Mouse (Mus musculus): Measurements from ENCODE around the gene Gucy1a1. TPM values are rescaled to one million over a fixed set of nuclear protein-coding genes. Genes with fewer than 3 reads are reported as not detected.

The Gucy1a1 gene
- polyA plus RNA-seq, 2 experiments from 2014 or later = 5.6 to 6.1 TPM

DNA sequence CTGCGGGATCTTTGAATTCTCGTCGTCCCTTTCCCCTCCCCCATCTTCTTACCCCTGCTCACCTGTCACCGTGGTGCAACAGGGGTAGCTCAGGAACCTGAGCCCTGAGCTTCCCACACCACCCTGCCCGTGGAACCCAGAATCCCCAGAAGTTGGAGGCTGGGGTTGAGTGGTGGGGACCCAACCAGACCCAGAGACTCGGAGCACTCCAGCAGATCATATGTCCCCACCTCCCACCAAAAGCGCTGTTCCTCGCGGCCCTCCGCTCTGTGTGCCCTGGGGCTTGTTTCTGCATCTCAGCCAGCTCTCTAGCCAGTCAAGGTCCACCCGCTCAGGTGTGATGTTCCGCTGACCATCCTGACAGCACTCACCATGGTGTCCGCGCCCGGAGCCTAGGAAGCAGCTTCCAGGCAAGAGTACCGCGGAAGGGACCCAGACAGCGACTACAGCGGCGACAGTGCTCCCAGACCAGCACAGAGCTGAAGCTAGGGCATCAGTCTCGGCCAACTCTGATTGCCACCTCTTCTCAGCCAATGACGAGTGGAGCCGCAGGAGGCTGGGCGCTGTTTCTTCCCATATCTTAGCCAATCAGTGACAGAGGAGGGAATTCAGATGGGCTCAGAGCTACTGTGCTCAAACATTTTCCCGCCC lies 71.3 kb downstream of the Gucy1a1 start, which contains the start of gene Gucy1b1:
Gucy1b1 (minus strand) TSS at position 489 of the 651 bp plus-strand sequence.
- ATAC-seq = peak; percentile 96

DNA sequence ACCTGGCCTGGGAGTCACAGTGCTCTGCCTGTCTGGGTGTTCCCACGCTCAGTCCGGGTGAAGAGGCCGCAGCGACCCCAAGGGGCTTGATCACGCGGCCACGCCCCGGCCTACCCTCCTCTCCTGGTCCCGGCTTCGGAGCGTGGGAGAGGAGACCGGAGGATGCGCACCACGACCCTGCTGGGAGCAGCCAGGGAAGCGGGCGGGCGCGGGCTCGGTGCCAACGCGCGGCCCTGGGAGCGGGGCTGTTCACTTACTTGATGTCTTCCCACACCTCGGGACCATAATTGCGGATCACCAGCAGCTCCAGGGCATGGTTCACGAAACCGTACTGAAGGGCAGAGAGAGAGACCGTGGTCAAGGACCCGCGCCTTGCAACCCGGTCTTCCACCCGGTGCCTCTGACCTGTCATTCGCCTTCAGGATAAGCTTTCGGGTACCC lies 71.8 kb downstream of the Gucy1a1 start:
- no peak for ATAC-seq

DNA sequence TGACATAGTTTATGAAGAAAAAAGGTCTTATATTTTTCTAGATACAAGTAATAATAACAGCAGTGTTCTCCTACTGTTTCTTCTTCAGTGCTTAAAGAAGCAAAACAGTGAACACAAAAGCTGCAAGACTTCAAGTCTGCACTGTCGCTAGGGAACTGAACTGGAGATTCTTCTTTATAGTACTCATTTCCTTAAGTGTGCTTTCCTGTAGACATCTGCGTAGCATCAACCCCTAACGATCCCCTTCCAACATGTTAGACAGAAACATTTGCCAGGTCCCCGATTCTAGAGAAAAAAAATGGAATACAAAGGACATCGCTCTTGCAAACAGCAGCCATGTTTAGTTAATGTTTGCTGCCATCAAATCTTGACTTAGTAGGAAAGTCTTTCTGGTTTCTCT lies 77.8 kb downstream of the Gucy1a1 start:
- no peak for ATAC-seq

DNA sequence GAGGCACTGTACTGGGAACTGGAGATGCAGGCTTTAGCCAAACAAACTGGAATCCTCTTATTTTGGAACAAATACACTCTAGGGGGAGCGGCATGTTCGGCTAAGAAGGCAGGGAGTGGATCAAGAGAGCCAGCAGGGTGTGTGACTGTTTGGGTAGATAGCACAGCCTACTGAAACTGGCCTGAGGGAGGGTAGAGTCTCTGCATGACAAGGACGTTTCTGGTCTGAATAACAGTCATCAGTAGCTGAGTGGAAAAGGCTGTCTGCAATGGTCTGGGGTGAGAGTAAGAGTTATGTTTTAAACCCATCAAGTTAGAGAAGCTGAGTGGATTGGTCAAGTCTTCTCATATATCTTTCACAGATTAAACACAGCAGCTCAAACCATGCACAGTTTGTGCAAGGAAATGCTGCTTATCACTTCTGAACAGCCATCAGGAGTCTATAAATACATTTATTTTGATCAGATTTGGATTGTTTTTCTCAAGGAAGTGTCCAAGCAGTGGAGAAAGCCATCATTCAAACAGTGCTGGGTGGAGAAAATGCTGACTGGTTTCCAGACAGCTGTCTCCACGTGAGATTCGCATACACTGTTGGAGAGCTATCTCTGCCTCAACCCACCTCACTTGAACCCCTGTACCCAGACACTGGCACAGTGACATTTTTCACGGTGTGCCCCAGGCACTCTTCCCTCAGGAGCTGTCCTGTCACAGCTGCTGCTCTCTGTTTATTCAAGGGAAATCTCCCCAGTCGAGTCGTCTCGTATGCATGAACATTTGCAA lies 84.0 kb downstream of the Gucy1a1 start:
- ATAC-seq = no peak

DNA sequence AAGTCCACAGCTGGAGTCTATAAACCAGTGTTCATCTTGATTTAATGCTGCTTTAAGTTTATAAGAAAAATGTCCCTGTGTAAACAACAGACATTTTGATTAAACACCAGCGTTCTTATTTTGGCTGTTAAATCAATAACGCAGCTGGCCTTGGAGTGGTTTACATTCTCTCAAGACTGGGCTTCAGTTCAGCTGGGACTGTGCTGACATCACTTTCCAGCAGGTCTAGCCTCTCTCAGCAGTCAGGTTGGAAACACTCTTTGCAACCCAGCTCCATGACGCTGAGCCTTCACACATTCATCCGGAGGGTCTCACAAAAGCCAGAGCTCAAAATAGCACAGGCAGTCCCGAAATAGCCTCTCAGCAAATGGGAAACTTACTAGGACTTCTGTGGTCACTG lies 88.4 kb downstream of the Gucy1a1 start:
- ATAC-seq = no peak

DNA sequence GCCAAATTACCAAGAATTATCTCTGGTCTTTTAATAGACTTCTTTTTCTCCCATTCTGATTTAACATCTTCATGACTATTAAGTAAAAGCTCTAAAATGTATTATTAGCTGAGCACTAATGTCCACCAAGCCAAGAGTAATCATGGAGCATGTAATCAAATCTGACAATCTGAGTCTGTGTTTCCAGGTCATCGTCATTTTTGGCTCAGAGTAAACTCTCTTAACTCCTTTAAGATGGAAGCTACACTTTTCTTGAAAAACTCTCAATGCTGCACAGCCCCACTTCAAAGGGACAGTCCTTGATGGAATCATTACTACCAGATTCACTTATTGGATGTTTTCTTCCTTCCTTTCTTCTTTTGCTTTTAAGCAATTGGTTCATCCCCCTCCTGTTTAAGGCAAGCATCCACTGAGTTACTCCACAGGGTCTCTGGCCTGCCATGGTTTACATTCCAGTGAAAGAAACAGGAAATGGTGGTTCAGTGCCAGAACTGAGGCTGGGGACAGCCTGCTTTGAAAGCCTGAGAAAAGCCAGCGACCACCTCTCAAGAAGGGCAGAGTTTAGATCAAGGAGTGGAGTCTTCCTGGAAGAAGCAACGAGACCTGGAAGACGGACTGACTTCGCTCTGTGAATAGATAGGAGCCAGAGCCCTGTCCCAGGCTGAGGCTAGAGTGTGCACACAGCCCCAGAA lies 91.2 kb downstream of the Gucy1a1 start:
- ATAC-seq = no peak

DNA sequence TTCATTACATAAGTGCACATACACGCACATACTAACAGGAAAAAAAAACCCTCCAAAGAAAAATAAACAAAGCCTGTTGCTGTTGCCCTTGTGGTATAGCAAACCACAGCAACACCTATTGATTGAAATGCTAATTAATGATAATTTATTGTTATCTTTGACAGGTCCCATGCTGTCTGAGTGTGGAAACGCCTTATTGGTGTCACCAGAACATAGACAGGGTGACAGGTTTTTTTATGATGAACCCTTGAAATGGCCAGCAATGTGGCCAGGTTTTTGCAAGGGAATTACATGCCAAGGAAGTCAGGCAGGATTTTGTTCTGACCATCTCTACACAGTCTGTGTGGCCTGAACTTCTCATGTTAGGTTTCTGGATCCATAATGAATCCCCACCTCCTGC lies 93.6 kb downstream of the Gucy1a1 start:
- ATAC-seq = no peak

DNA sequence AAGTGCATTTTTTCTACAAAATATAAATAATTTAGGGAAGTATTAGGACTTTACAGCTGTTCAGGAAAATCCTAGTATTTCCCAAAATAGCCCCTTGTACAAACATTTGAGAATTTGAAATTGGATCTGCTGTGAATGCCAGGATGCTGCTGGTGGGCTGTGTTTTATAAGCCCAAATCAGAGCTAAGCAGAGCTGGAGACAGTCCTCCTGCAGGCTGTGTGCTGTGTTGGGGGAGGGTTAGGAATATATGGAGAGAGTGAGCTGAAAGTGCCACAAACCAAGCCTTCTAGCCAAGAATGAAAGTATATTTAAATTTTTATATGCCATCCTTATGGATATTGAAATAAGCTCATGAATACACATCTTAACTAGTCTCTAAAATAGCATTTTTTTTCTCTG lies 94.1 kb downstream of the Gucy1a1 start:
- ATAC-seq = no peak

DNA sequence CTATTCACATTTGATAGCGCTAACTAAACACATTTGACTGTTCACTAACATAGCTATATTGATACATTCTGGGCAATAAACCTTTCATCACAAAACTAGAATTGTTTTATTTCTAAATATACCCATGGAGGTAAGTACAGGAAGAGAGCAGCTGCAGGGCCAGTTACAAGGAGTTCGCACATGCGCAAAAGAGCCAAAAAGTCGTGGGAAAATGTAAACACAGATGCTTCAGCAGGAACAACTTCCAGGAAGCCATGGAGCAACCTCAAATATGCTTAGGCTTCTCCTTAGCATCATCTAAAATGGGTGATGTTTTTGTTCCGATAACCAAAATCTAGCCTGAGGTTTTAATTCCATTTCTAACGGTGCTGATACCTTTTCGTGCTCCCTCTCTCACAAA lies 96.9 kb downstream of the Gucy1a1 start:
- no peak for ATAC-seq

DNA sequence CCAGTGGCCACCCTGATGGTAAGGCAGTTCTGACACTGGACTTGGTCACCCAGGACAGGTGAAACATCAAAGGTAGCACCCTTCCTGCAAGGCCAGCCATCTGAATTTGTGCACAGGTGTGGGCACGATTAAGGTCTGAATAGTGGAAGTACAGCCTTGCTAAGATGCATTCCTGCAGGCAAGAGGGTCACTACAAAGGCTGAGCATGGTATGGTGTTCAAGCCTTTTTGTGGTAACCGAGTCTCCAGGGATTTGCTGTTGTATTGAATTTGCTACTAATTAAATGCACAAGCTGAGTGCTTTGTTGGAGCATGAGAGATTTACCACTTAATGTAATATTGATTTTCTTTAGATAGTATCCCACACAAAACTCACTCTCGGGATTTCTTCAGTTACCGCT lies 97.5 kb downstream of the Gucy1a1 start:
- ATAC-seq = no peak

DNA sequence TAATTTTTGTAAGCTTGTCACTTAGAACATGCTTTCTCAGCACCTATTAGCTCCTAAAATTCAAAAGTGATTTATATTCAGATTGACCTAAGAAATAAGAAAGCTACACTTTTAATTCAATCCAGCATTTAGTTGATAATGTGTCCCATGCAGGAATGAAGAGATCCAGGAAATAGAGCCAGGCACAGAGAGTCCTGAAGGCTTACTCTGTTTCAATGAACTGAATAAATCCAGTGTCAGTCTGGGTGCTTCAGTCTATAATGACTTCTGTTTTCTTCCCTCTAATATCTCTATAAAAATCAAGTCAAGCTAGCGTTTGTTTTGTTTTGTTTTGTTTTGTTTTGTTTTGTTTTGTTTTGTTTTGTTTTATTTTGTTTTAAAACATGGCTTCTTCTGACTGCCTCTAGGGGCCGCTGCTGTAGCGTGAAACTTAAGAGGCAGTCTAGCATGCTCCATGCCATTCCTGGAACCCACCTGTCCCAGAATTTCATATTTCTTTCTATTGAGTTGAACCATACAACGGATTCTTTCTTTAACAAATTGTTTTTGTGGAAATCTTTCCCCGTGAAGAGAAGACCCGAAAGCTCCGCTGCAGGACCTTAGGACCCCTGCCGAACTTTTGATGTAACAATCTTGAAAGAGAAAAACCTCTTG lies 98.4 kb downstream of the Gucy1a1 start:
- peak; percentile 54 for ATAC-seq

DNA sequence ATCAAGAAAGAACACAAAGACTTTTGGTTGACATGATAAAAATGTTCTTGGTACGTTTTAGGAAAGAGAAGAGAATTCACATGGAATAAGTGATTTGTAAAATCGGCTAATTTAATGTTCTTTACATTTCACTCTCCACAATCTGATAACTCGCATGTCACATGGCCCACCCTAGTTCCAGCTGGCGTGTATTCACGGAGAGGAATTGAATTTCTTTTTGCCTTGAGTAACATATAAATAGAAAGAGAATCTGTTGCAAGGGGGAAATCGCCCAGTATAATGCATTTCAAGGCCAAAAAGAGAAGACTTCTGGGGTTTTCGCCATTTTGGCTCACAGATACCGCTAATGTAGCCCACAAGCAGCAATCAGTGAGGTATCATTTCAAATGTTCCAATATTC lies 99.5 kb downstream of the Gucy1a1 start:
- ATAC-seq = no peak

DNA sequence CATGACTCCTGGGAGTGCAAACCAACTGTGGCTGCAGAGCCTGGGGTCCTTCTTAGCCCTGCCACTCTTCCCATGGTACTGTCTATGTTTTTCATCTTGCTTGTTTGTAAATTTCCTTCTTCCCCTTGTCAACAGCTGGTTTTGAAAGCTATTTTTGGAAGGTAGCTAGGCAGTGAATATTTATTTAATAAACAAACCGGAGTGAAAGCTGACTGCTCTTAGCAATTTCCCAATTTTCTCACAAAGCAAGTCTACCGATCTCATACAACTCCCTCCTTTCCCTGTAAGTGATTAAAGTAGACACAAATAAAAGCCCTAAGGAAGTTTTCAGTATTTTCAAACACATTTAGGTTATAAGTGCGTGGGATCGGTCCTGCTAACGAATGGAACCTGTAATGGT lies 100.7 kb downstream of the Gucy1a1 start:
- no peak for ATAC-seq

DNA sequence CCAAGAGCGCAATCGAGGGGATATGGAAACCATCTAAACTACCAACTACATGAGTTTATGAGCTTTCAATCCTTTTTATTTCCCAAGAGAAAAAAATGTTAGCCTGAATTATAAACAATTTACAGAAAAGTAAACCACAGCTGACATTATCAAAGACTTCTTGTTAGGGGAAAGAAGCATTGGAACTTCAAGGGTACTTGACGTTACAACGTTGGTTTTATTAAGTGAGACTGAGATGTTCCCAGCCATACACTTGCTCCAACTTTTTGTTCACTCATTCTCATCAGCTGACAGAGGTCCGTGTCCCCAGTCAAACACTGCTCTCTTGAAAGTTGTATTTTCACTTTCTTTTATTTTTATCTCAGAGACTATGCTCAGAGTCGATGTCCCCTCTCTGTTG lies 101.9 kb downstream of the Gucy1a1 start:
- ATAC-seq = no peak

Other genes starting within 250 kb of the Gucy1a1 start
- gene Ctso, start 213.2 kb downstream of the Gucy1a1 start, polyA plus RNA-seq (2017; shearing (Covaris generic)) = 10 to 100 TPM; 43.3 to 48.1 TPM
- under 1 TPM; 0.18 to 0.87 TPM for gene Tdo2, start 169.6 kb downstream of the Gucy1a1 start, polyA plus RNA-seq (2017; shearing (Covaris generic))
- not detected for gene Asic5, start 163.5 kb downstream of the Gucy1a1 start, polyA plus RNA-seq (2017; shearing (Covaris generic))
- gene Gucy1b1, start 71.1 kb downstream of the Gucy1a1 start, polyA plus RNA-seq (2017; shearing (Covaris generic)) = 1 to 10 TPM; 4.7 to 5.2 TPM
- gene Map9, start 212.3 kb upstream of the Gucy1a1 start, polyA plus RNA-seq (2017; shearing (Covaris generic)) = 1 to 10 TPM in 1 of 2 experiments, under 1 TPM in 1; 0.75 to 1.1 TPM

Measured in activated CD4-positive, CD25-positive, alpha-beta regulatory T cell, adult 4 months (primary cell).